Mouse (Mus musculus): ENCODE data around the gene Pard3b.

Gene Pard3b

GRCm38 (mm10) chr1:61638347-61639111, at the start of gene Pard3b:
Gene Pard3b, plus strand, starts transcription at chr1:61638824.
- peak; percentile 89 for DNase-seq (ENCODE audit: inconsistent ontology term)

- peak; percentile 83 for DNase-seq (ENCODE audit: inconsistent ontology term)
Observed at GRCm38 (mm10) chr1:61616176-61616575, 22.4 kb upstream of the Pard3b start.

- no peak for DNase-seq (ENCODE audit: inconsistent ontology term)
Observed at GRCm38 (mm10) chr1:61620651-61621050, 18.0 kb upstream of the Pard3b start.

GRCm38 (mm10) chr1:61629857-61630256, 8.8 kb upstream of the Pard3b start:
- DNase-seq (ENCODE audit: inconsistent ontology term): no peak

GRCm38 (mm10) chr1:61639114-61640093, 780 bp downstream of the Pard3b start:
- DNase-seq (ENCODE audit: inconsistent ontology term): peak; percentile 60

- DNase-seq (ENCODE audit: inconsistent ontology term): no peak
Observed at GRCm38 (mm10) chr1:61641880-61642279, 3.3 kb downstream of the Pard3b start.

GRCm38 (mm10) chr1:61645062-61645461, 6.4 kb downstream of the Pard3b start:
- no peak for DNase-seq (ENCODE audit: inconsistent ontology term)

GRCm38 (mm10) chr1:61649964-61650363, 11.3 kb downstream of the Pard3b start:
- no peak for DNase-seq (ENCODE audit: inconsistent ontology term)

- no peak for DNase-seq (ENCODE audit: inconsistent ontology term)
Observed at GRCm38 (mm10) chr1:61651454-61652271, 13.0 kb downstream of the Pard3b start.

GRCm38 (mm10) chr1:61657760-61658159, 19.1 kb downstream of the Pard3b start:
- no peak for DNase-seq (ENCODE audit: inconsistent ontology term)

GRCm38 (mm10) chr1:61659931-61660330, 21.3 kb downstream of the Pard3b start:
- no peak for DNase-seq (ENCODE audit: inconsistent ontology term)

GRCm38 (mm10) chr1:61685221-61685814, 46.7 kb downstream of the Pard3b start:
- peak; percentile 84 for DNase-seq (ENCODE audit: inconsistent ontology term)

GRCm38 (mm10) chr1:61685921-61686320, 47.3 kb downstream of the Pard3b start:
- DNase-seq (ENCODE audit: inconsistent ontology term): no peak

- peak; percentile 58 for DNase-seq (ENCODE audit: inconsistent ontology term)
Observed at GRCm38 (mm10) chr1:61688301-61688700, 49.7 kb downstream of the Pard3b start.

- no peak for DNase-seq (ENCODE audit: inconsistent ontology term)
Observed at GRCm38 (mm10) chr1:61698462-61699218, 60.0 kb downstream of the Pard3b start.

GRCm38 (mm10) chr1:61709812-61710211, 71.2 kb downstream of the Pard3b start:
- no peak for DNase-seq (ENCODE audit: inconsistent ontology term)

GRCm38 (mm10) chr1:61711523-61711922, 72.9 kb downstream of the Pard3b start:
- no peak for DNase-seq (ENCODE audit: inconsistent ontology term)

- no peak for DNase-seq (ENCODE audit: inconsistent ontology term)
Observed at GRCm38 (mm10) chr1:61729654-61730053, 91.0 kb downstream of the Pard3b start.

GRCm38 (mm10) chr1:61736550-61736949, 97.9 kb downstream of the Pard3b start:
- no peak for DNase-seq (ENCODE audit: inconsistent ontology term)

GRCm38 (mm10) chr1:61742831-61743230, 104.2 kb downstream of the Pard3b start:
- DNase-seq (ENCODE audit: inconsistent ontology term): no peak

All from Muller cell, postnatal 12 days (primary cell).